Mouse (Mus musculus) G1E (cell line): ENCODE results near the gene Slc4a5.

ENCODE experiments used
- CTCF ChIP-seq: IDR thresholded peaks from 2 replicates; pipeline ENCODE4 v1.5.1; 2012; ENCODE audit warnings: low read depth, low read length, inconsistent platforms, mixed read lengths
- GATA1 ChIP-seq: IDR thresholded peaks from 2 replicates; pipeline ENCODE4 v1.6.1; 2012; ENCODE audit warnings: borderline replicate concordance, low read length, inconsistent platforms, mixed read lengths
- GATA2 ChIP-seq: IDR thresholded peaks from 2 replicates; pipeline ENCODE4 v1.6.1; 2012; ENCODE audit warnings: low read depth, low read length, inconsistent platforms, borderline replicate concordance
- POLR2AphosphoS5 ChIP-seq: IDR thresholded peaks from 2 replicates; pipeline ENCODE4 v1.6.1; 2012; ENCODE audit warnings: low read depth, low read length, inconsistent platforms; ENCODE audit not compliant: insufficient replicate concordance
- TAL1 ChIP-seq: conservative IDR thresholded peaks from 2 replicates; pipeline ENCODE4 v1.6.1; 2012; ENCODE audit warnings: low read depth, low read length, inconsistent platforms, mixed read lengths

GRCm38 (mm10) chr6:83172240-83172920 is 47.2 kb upstream of the Slc4a5 start:
- TF ChIP-seq CTCF (no peak), TAL1 (no peak), GATA1 (no peak), POLR2AphosphoS5 (no peak), GATA2 (no peak)
